Mouse (Mus musculus) fibroblast of lung, adult 2 months (primary cell): ENCODE measurements around the gene Vtcn1.
"Not testable (repeated sequence)": the region's sequence is repeated elsewhere in the genome, so short reads cannot be mapped to it uniquely, and the experiment has no call there.

Experiments
- DNase-seq: peaks from one replicate; pipeline ENCODE4 v3.0.0-alpha.2; 2011; ENCODE audit warnings: low read depth

The Vtcn1 gene

GRCm38 (mm10) chr3:100825225-100825965 lies at the start of gene Vtcn1:
Gene Vtcn1 (plus strand): TSS chr3:100825459.
- DNase-seq = peak; percentile 25

GRCm38 (mm10) chr3:100776967-100777366 lies 48.3 kb upstream of the Vtcn1 start:
- DNase-seq = no peak

GRCm38 (mm10) chr3:100777568-100777967 lies 47.7 kb upstream of the Vtcn1 start:
- DNase-seq = no peak

GRCm38 (mm10) chr3:100786076-100786475 lies 39.2 kb upstream of the Vtcn1 start:
- DNase-seq = peak; percentile 62

GRCm38 (mm10) chr3:100791670-100792069 lies 33.6 kb upstream of the Vtcn1 start:
- DNase-seq = no peak

- no peak for DNase-seq
Measured at GRCm38 (mm10) chr3:100793345-100793744, 31.9 kb upstream of the Vtcn1 start.

- no peak for DNase-seq
Measured at GRCm38 (mm10) chr3:100796571-100796970, 28.7 kb upstream of the Vtcn1 start.

- DNase-seq = no peak
Measured at GRCm38 (mm10) chr3:100797166-100798145, 27.8 kb upstream of the Vtcn1 start.

GRCm38 (mm10) chr3:100798872-100799422 lies 26.3 kb upstream of the Vtcn1 start:
- no peak for DNase-seq

GRCm38 (mm10) chr3:100804975-100805374 lies 20.3 kb upstream of the Vtcn1 start:
- DNase-seq = no peak

GRCm38 (mm10) chr3:100805925-100806324 lies 19.3 kb upstream of the Vtcn1 start:
- DNase-seq = no peak

GRCm38 (mm10) chr3:100810461-100810860 lies 14.8 kb upstream of the Vtcn1 start:
- no peak for DNase-seq

GRCm38 (mm10) chr3:100811836-100812235 lies 13.4 kb upstream of the Vtcn1 start:
- no peak for DNase-seq

GRCm38 (mm10) chr3:100815490-100815889 lies 9.8 kb upstream of the Vtcn1 start:
- not testable (repeated sequence) for DNase-seq

GRCm38 (mm10) chr3:100818709-100819108 lies 6.5 kb upstream of the Vtcn1 start:
- no peak for DNase-seq

- no peak for DNase-seq
Measured at GRCm38 (mm10) chr3:100819571-100819970, 5.7 kb upstream of the Vtcn1 start.

GRCm38 (mm10) chr3:100820852-100821251 lies 4.4 kb upstream of the Vtcn1 start:
- DNase-seq = no peak

GRCm38 (mm10) chr3:100821276-100821675 lies 4.0 kb upstream of the Vtcn1 start:
- DNase-seq = no peak

- peak; percentile 22 for DNase-seq
Measured at GRCm38 (mm10) chr3:100843784-100844183, 18.5 kb downstream of the Vtcn1 start.

GRCm38 (mm10) chr3:100844366-100844765 lies 19.1 kb downstream of the Vtcn1 start:
- no peak for DNase-seq

GRCm38 (mm10) chr3:100848348-100848747 lies 23.1 kb downstream of the Vtcn1 start:
- DNase-seq = no peak

GRCm38 (mm10) chr3:100850468-100850867 lies 25.2 kb downstream of the Vtcn1 start:
- DNase-seq = peak; percentile 27
